In the genomic region with DNA sequence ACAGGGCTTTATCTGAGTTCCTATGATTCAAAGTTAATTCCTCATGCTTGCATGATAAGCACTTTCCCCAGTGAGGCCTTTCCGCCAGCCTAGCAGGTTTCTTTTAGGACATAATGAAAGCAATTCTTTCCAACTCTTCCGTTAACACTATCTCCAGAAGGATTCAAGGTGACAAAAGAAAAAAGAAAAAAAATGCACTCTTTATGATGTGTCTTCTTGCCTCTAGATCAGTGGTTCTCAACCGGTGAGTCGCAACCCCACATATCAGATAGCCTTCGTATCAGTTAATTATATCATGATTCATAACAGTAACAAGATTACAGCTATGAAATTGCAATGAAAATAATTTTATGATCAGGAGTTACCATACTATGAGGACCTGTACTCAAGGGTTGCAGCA, we compare ENCODE assay signal across 26 mouse cellular contexts. TPM values are rescaled to one million over a fixed set of nuclear protein-coding genes. Genes with fewer than 3 reads are reported as not detected.
A peak's percentile ranks its signal among the peaks of the same experiment; 100 is the strongest.
DNase-seq lines count a peak whose midpoint lies in the region; ATAC-seq and TF ChIP-seq lines count a peak whose summit lies in the region.
"Had no signal": no experiment of that assay in that cellular context is flagged by ENCODE, and none has a peak within 500 bp of the region (broad histone marks: within the 10 kb centered on the region; RNA-seq: fewer than 3 reads in every experiment).

No protein-coding gene starts in this region.

- peaks cover 93% of the 10 kb centered on the region for H3K4me1 ChIP-seq in megakaryocyte, embryonic 14.5 days
- peaks cover 10 to 18% of the 10 kb centered on the region in 2 experiments for H3K4me1 ChIP-seq in MEL (ENCODE audit: control insufficient read depth in 1 of 2, insufficient read depth in 2 of 2, low read length in 2 of 2)
- peaks cover 4% of the 10 kb centered on the region; the same call in 1 of the 2 replicates for H3K4me1 ChIP-seq in intestine, postnatal 0 days (replicated peaks; ENCODE audit: control insufficient read depth, insufficient read depth, low read length)
- H3K4me1 ChIP-seq: hindbrain, embryonic 13.5 days; midbrain, embryonic 15.5 days had no signal

- TF ChIP-seq EP300 in MEL (IDR thresholded peaks at IDR 0.05; ENCODE audit: low read depth in 1 of 2, low read length in 2 of 2), result 0 out of 4 replicates have a peak, but pooled peaks of 1 of the 2 experiments have one; percentile 22

- ATAC-seq in megakaryocyte, adult 5-6 weeks (ENCODE audit: poor library complexity, severe bottlenecking), result no peak
- no peak for ATAC-seq in intestine, postnatal 0 days
- ATAC-seq in erythroblast, adult 5-6 weeks (replicated peaks; ENCODE audit: low FRiP score, poor library complexity, severe bottlenecking), result no peak
- ATAC-seq: forebrain, embryonic 13.5 days; midbrain, embryonic 15.5 days had no signal

- H3K9ac ChIP-seq in MEL (ENCODE audit: control insufficient read depth, low read depth, low read length, poor library complexity, severe bottlenecking), result no peak overlapping the region; the same call in 1 of the 2 replicates
- no peak overlapping the region for H3K9ac ChIP-seq in intestine, postnatal 0 days (ENCODE audit: low read depth, low read length)
- H3K9ac ChIP-seq: embryonic facial prominence, embryonic 15.5 days; forebrain, embryonic 13.5 days; hindbrain, embryonic 13.5 days; limb, embryonic 15.5 days; midbrain, embryonic 15.5 days had no signal

- no peak for TF ChIP-seq RAD21 in MEL (IDR thresholded peaks at IDR 0.05; ENCODE audit: low read depth, low read length)

- WGBS in intestine, postnatal 0 days, result 41% methylated on average over 5 of the region's 5 CpGs

- no peaks in the 10 kb centered on the region for H3K79me2 ChIP-seq in MEL (ENCODE audit: control insufficient read depth, insufficient read depth, low read length, poor library complexity)

- no peaks in the 10 kb centered on the region for H3K9me3 ChIP-seq in megakaryocyte, embryonic 14.5 days
- H3K9me3 ChIP-seq in MEL (replicated peaks; ENCODE audit: insufficient read depth, low read length), result no peaks in the 10 kb centered on the region
- no peaks in the 10 kb centered on the region for H3K9me3 ChIP-seq in intestine, postnatal 0 days (ENCODE audit: control insufficient read depth)
- H3K9me3 ChIP-seq: embryonic facial prominence, embryonic 10.5 days; embryonic facial prominence, embryonic 15.5 days; forebrain, embryonic 13.5 days; hindbrain, embryonic 13.5 days; limb, embryonic 10.5 days; limb, embryonic 15.5 days; midbrain, embryonic 10.5 days; midbrain, embryonic 15.5 days had no signal

- peak; percentile 39 for DNase-seq in MEL (ENCODE audit: low read depth, low spot score)
- no peak for DNase-seq in layer of hippocampus, postnatal 10 days (ENCODE audit: low spot score in 2 of 2)
- DNase-seq: adrenal gland, postnatal 14 days; cerebellum, adult 18-20 months; cerebellum, postnatal 10 days; gastrocnemius, postnatal 10 days; heart, postnatal 4 days; kidney, postnatal 4 days; layer of hippocampus, postnatal 36 days; lung, postnatal 4 days; right cerebral cortex, adult 18-20 months had no signal

- no peaks in the 10 kb centered on the region for H3K27me3 ChIP-seq in megakaryocyte, embryonic 14.5 days (replicated peaks)
- H3K27me3 ChIP-seq in MEL (ENCODE audit: control insufficient read depth in 1 of 2, insufficient read depth in 2 of 2, low read length in 2 of 2), result no peaks in the 10 kb centered on the region
- H3K27me3 ChIP-seq in intestine, postnatal 0 days (replicated peaks; ENCODE audit: control insufficient read depth, insufficient read depth, low read length), result no peaks in the 10 kb centered on the region
- H3K27me3 ChIP-seq: embryonic facial prominence, embryonic 15.5 days; forebrain, embryonic 13.5 days; hindbrain, embryonic 13.5 days; limb, embryonic 15.5 days; midbrain, embryonic 15.5 days had no signal

- TF ChIP-seq POLR2A in MEL (IDR thresholded peaks at IDR 0.05; ENCODE audit: control insufficient read depth in 1 of 2, insufficient read depth in 1 of 2, low read depth in 1 of 2, low read length in 2 of 2, poor library complexity in 1 of 2), result no peak

- peaks cover 93% of the 10 kb centered on the region for H3K36me3 ChIP-seq in megakaryocyte, embryonic 14.5 days (replicated peaks; ENCODE audit: low read length)
- H3K36me3 ChIP-seq in MEL (ENCODE audit: control insufficient read depth in 1 of 2, insufficient read depth in 2 of 2, low read length in 2 of 2), result peaks cover 0 to 17% of the 10 kb centered on the region in 2 experiments; a peak in 2 of 4 replicates
- no peaks in the 10 kb centered on the region for H3K36me3 ChIP-seq in intestine, postnatal 0 days (ENCODE audit: control insufficient read depth, insufficient read depth)
- H3K36me3 ChIP-seq: embryonic facial prominence, embryonic 10.5 days; embryonic facial prominence, embryonic 15.5 days; hindbrain, embryonic 13.5 days; limb, embryonic 10.5 days; limb, embryonic 15.5 days; midbrain, embryonic 10.5 days; midbrain, embryonic 15.5 days had no signal

- peak overlapping the region; percentile 30; the same call in 1 of the 2 replicates for H3K27ac ChIP-seq in MEL (ENCODE audit: control insufficient read depth, low read depth, low read length)
- 0 out of 2 replicates have a peak overlapping the region, but pooled peaks have one; percentile 31 for H3K27ac ChIP-seq in intestine, postnatal 0 days (ENCODE audit: low read depth, low read length)
- H3K27ac ChIP-seq: embryonic facial prominence, embryonic 10.5 days; embryonic facial prominence, embryonic 15.5 days; forebrain, embryonic 13.5 days; hindbrain, embryonic 13.5 days; kidney, postnatal 0 days; limb, embryonic 10.5 days; limb, embryonic 15.5 days; midbrain, embryonic 10.5 days; midbrain, embryonic 15.5 days; stomach, postnatal 0 days had no signal

- H3K4me2 ChIP-seq in intestine, postnatal 0 days (replicated peaks; ENCODE audit: low read depth), result no peak overlapping the region
- H3K4me2 ChIP-seq: embryonic facial prominence, embryonic 15.5 days; forebrain, embryonic 13.5 days; heart, embryonic 11.5 days; hindbrain, embryonic 13.5 days; limb, embryonic 15.5 days; midbrain, embryonic 15.5 days had no signal

- no peak for TF ChIP-seq CTCF in MEL (IDR thresholded peaks at IDR 0.05 in 2 of 3, conservative IDR thresholded peaks at IDR 0.05 in 1 of 3; ENCODE audit: control insufficient read depth in 1 of 3, insufficient read depth in 1 of 3, low read depth in 2 of 3, low read length in 3 of 3, poor library complexity in 1 of 3, severe bottlenecking in 1 of 3)
- no peak for TF ChIP-seq CTCF in intestine, postnatal 0 days (IDR thresholded peaks at IDR 0.05; ENCODE audit: low read depth)

- H3K4me3 ChIP-seq in megakaryocyte, embryonic 14.5 days (replicated peaks), result peak overlapping the region; percentile 83
- H3K4me3 ChIP-seq in MEL (ENCODE audit: control insufficient read depth in 1 of 2, insufficient read depth in 1 of 2, low read depth in 2 of 2, low read length in 2 of 2), result no peak overlapping the region
- no peak overlapping the region for H3K4me3 ChIP-seq in intestine, postnatal 0 days (ENCODE audit: low read depth, low read length)
- H3K4me3 ChIP-seq: embryonic facial prominence, embryonic 10.5 days; embryonic facial prominence, embryonic 15.5 days; forebrain, embryonic 13.5 days; hindbrain, embryonic 13.5 days; limb, embryonic 10.5 days; limb, embryonic 15.5 days; midbrain, embryonic 10.5 days; midbrain, embryonic 15.5 days had no signal

TF ChIP-seq in MEL, 35 proteins besides CTCF, POLR2A, EP300 and RAD21:
- TF ChIP-seq ZNF384 (IDR thresholded peaks at IDR 0.05; ENCODE audit: low read depth, low read length) (no peak), TAL1 (IDR thresholded peaks at IDR 0.05; ENCODE audit: low read length) (no peak), GATA1 (IDR thresholded peaks at IDR 0.05; ENCODE audit: low read depth, low read length) (peak; percentile 31)
TF ChIP-seq in MEL: peak in this region for 1.

RNA-seq across cellular contexts. Expression of gene Fyb, which starts 45.3 kb away (rescaled TPM):
- polyA plus RNA-seq in megakaryocyte, embryonic 14.5 days (2012; ENCODE audit: insufficient read depth, low replicate concordance), result 1,175 and 2,699 TPM in 2 replicates
- total RNA-seq in megakaryocyte, adult 5-6 weeks (2015), result 319 and 334 TPM in 2 replicates
- 128 and 161 TPM in 2 replicates for total RNA-seq in megakaryocyte, adult 5-6 weeks (2017)
- 196 and 208 TPM in 2 replicates for total RNA-seq in MEL (2012; rRNA removed)
- 100 to 1,000 TPM in 1 of 2 experiments, not detected in 1; 175 TPM for polyA plus RNA-seq in MEL (2012; ENCODE audit: insufficient read depth in 1 of 2, insufficient read length in 2 of 2, low read depth in 1 of 2, low replicate concordance in 2 of 2, missing spikeins in 1 of 2)
- polyA plus RNA-seq in intestine, postnatal 0 days (2015; fragmentation: Nextera tagmentation; extraction: Ambion mirVana), result 4.7 and 5.4 TPM in 2 replicates
- total RNA-seq in layer of hippocampus, postnatal 10 days (2021), result 10 to 100 TPM in 1 of 2 experiments, 1 to 10 TPM in 1; 9.2 to 10.9 TPM
- total RNA-seq in erythroblast, adult 5-6 weeks (2015; ENCODE audit: low replicate concordance), result 50.1 and 86.1 TPM in 2 replicates
- total RNA-seq in erythroblast, adult 5-6 weeks (2017; ENCODE audit: low replicate concordance), result 21.2 and 29.4 TPM in 2 replicates
